Mouse (Mus musculus) heart, embryonic 12.5 days (tissue): ENCODE data around the gene Rita1. TPM values are rescaled to one million over a fixed set of nuclear protein-coding genes. Genes with fewer than 3 reads are reported as not detected.

ENCODE experiments used
- ATAC-seq: fragments of 200-750 bp; cut with Nextera tagmentation; 2 replicates; pipeline ENCODE4 v1.8.0; 2017; ENCODE audit warnings: moderate TSS enrichment, moderate library complexity; ENCODE audit not compliant: insufficient number of reproducible peaks, low FRiP score
- H3K27ac ChIP-seq: fragments of 300-500 bp; sonication (generic); 2 replicates; pipeline ENCODE4 v1.5.1; 2016; ENCODE audit warnings: mild to moderate bottlenecking, moderate library complexity; ENCODE audit not compliant: poor library complexity, severe bottlenecking
- H3K27me3 ChIP-seq: fragments of 300-500 bp; sonication (generic); replicated peaks from 2 replicates; pipeline ENCODE4 v1.6.1; 2016; ENCODE audit warnings: mild to moderate bottlenecking, moderate library complexity
- H3K36me3 ChIP-seq: fragments of 300-500 bp; sonication (generic); 2 replicates; pipeline ENCODE4 v1.6.1; 2016; ENCODE audit warnings: mild to moderate bottlenecking, moderate library complexity
- H3K4me1 ChIP-seq: fragments of 300-500 bp; sonication (generic); replicated peaks from 2 replicates; pipeline ENCODE4 v1.6.1; 2016; ENCODE audit warnings: mild to moderate bottlenecking
- H3K4me2 ChIP-seq: fragments of 300-500 bp; sonication (generic); 2 replicates; pipeline ENCODE4 v1.6.1; 2016; ENCODE audit warnings: mild to moderate bottlenecking, moderate library complexity
- H3K4me3 ChIP-seq: fragments of 300-500 bp; sonication (generic); 2 replicates; pipeline ENCODE4 v1.5.1; 2016; ENCODE audit warnings: mild to moderate bottlenecking
- H3K9ac ChIP-seq: fragments of 300-500 bp; sonication (generic); 2 replicates; pipeline ENCODE4 v1.6.1; 2016; ENCODE audit warnings: mild to moderate bottlenecking, moderate library complexity
- H3K9me3 ChIP-seq: fragments of 300-500 bp; sonication (generic); replicated peaks from 2 replicates; pipeline ENCODE4 v1.6.1; 2016; ENCODE audit warnings: mild to moderate bottlenecking, moderate library complexity
- WGBS: fragments of 180-500 bp; shearing (Covaris S2); methylation state at CpG from one replicate; pipeline ENCODE4 v1.1.7; 2016; 5-methylcytosine and 5-hydroxymethylcytosine counted together
- polyA plus RNA-seq: library from polyadenylated mRNA; unstranded; fragments of >200 nt; fragmentation: Nextera tagmentation; extraction: Ambion mirVana; gene quantifications from 2 replicates; pipeline ENCODE4 v1.2.1, GENCODE M21; 2016

The Rita1 gene
- polyA plus RNA-seq, 1 experiment from 2014 or later: 9.1 TPM

DNA sequence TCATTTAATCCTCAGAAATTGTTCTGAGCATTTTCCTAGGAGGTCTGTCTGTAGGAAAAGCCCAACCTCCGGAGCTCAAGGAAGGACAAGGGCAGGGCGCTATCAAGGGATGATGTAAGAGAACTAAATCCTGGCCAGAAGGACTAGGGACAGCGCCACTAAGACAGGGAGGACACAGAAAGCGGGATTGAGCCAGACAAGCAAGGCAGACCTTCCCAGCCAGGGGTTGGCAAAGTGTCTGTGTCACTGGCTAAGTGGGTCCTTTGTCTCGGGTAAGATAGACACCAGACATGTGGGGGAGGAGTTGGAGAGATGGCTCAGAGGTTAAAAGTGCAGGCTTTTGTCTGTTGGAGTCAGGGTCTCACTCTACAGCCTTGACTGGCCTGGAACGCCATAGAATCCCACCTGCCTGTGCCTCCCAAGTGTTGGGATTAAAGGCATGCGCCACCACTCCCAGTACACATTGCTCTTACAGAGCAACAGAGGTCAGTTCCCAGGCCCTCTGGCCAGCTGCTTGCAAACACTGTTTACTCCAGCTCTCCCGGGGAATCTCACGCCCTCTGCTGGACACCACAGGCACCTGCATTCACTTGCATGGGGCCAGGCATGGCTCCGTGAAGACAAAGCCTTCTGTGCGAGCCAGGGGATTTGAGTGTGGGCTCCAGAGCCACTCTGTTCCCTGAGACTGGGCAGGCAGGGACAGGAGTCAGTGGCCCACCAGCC lies 11.3 kb downstream of the Rita1 start:
- no peak overlapping the region; the same call in 1 of the 2 replicates for H3K27ac ChIP-seq
- H3K9ac ChIP-seq: no peak overlapping the region
- no peaks in the 10 kb centered on the region for H3K36me3 ChIP-seq
- H3K4me1 ChIP-seq: peaks cover 30% of the 10 kb centered on the region
- ATAC-seq: no peak
- H3K27me3 ChIP-seq: peaks cover 44% of the 10 kb centered on the region
- H3K9me3 ChIP-seq: no peaks in the 10 kb centered on the region
- no peak overlapping the region for H3K4me2 ChIP-seq
- WGBS: 37% methylated on average over 11 of the region's 11 CpGs
- no peak overlapping the region for H3K4me3 ChIP-seq

DNA sequence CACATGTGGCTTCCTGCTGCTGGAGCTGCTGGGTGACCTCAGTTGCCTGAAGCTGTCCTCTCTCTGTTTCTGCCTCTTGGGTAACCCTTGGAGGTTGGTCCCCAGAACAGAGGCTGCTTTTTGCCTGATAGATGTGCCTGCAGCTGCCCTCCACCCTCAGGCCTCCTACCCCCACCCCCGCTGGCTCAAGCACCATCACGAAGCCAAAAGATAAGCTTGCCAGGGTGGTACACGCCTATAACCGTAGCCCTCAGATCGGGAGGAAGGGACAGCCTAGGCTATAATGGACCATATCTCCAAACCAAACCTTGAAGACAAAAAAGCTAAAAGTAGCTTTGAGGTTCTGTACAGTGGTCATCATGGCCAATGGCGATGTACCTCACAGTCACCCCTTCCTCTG lies 12.8 kb downstream of the Rita1 start:
- Histone ChIP-seq H3K4me2 (no peak overlapping the region), H3K9ac (no peak overlapping the region), H3K27me3 (peaks cover 53% of the 10 kb centered on the region), H3K4me1 (peaks cover 24% of the 10 kb centered on the region), H3K27ac (no peak overlapping the region), H3K36me3 (no peaks in the 10 kb centered on the region), H3K9me3 (no peaks in the 10 kb centered on the region), H3K4me3 (no peak overlapping the region)
- ATAC-seq: peak; percentile 56; the same call in 1 of the 2 replicates
- 54% methylated on average over 6 of the region's 6 CpGs for WGBS

DNA sequence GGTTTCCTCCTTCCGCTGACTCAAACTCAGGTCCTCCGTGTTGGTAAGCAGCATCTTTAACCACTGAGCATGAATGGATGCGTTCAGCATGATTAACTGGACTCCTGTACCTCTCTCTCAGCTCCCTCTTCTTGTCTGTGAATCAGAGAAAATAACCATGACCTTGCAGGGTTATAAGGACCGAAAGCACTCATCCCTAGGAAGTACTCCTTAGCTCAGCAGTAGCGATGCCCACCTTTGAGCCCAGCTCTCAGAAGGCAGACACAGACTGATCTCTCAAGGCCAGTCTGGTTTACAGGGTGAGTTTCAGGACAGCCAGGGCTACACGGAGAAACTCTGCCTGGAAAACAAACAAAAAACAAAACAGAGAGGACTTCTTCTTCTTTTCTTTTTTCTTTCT lies 17.9 kb downstream of the Rita1 start:
- Histone ChIP-seq H3K36me3 (no peaks in the 10 kb centered on the region), H3K4me1 (0 out of 2 replicates have a peak, but pooled peaks cover 2% of the 10 kb centered on the region), H3K9me3 (no peaks in the 10 kb centered on the region), H3K27me3 (peaks cover 44% of the 10 kb centered on the region), H3K4me3 (no peak overlapping the region), H3K9ac (no peak overlapping the region), H3K4me2 (no peak overlapping the region), H3K27ac (no peak overlapping the region)
- 82% methylated on average over 6 of the region's 6 CpGs for WGBS
- no peak for ATAC-seq

DNA sequence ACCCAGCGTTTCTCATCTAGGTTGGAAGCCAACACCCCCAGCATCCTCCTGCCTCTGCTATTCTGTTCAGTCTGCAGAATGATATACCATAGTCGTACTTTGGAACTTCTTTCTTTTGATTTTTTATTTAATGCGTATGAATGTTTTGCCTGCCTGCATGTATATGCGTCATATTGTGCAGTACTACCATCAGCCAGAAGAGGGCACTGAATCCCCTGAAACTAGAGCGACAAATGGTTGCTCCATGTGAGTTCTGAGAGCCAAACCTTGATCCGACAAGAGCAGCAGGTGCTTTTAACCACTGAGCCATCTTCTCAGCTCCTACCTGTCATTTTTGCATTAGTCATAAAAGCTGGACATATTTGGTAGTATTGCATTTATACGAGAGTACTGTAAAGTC lies 20.2 kb downstream of the Rita1 start:
- Histone ChIP-seq H3K4me1 (peaks cover 14% of the 10 kb centered on the region), H3K4me3 (no peak overlapping the region), H3K9me3 (no peaks in the 10 kb centered on the region), H3K9ac (no peak overlapping the region), H3K4me2 (no peak overlapping the region), H3K36me3 (no peaks in the 10 kb centered on the region), H3K27me3 (peaks cover 21% of the 10 kb centered on the region), H3K27ac (no peak overlapping the region)
- no peak for ATAC-seq
- 62% methylated on average over 7 of the region's 7 CpGs for WGBS

DNA sequence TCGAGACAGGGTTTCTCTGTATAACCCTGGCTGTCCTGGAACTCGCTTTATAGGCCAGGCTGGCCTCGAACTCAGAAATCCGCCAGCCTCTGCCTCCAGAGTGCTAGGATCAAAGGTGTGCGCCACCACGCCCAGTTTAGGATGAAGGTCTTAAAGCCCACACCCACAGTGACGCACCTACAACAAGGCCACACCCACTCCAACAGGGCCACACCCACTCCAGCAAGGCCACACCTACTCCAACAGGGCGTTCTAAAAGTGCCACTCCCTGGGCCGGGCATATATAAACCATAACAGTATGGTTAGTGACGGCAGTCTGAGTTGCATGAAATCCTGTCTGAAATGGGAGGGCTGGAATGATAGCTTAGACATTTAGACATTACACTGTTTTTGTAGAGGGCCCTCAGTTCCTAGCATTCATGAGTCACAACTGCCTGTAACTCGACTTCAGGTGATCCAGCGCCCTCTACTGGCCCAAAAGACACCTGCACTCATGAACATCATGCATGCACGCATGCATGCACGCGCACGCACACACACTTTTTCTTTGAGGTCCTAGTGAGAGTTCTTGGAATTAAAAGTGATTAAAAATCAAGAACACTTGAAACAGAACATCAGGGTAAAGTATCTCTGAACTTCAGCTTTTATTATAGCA lies 21.9 kb downstream of the Rita1 start:
- no peak for ATAC-seq
- H3K36me3 ChIP-seq: no peaks in the 10 kb centered on the region
- H3K4me3 ChIP-seq: no peak overlapping the region
- no peak overlapping the region for H3K4me2 ChIP-seq
- H3K27me3 ChIP-seq: 0 out of 2 replicates have a peak, but pooled peaks cover 6% of the 10 kb centered on the region
- no peak overlapping the region for H3K27ac ChIP-seq
- peaks cover 27% of the 10 kb centered on the region for H3K4me1 ChIP-seq
- no peaks in the 10 kb centered on the region for H3K9me3 ChIP-seq
- 67% methylated on average over 16 of the region's 16 CpGs for WGBS
- no peak overlapping the region for H3K9ac ChIP-seq

DNA sequence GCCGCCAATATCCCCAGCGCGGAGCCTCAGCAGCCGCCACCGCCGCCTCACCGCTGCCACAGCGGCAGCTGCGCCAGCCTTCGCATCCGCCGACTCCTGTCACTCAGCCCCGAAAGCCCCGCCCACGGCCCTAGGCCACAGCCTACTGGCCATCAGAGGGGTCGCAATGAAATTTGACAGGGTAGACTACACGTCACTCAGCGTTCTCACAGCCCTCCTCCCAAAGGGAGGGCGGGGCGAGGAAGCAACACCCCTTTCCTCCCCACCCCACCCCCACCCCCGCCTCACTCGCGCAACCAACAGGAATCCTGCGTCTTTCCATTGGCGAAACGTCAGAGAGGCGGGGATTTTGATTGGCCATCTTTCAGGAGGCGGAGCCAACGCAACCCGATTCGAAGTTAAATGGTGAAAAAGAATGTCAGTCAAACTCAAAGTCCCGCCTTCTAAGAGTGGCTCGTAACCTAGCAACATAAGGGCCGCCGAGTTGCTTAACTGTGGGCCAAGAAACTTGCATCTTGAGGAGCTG lies 23.8 kb downstream of the Rita1 start, which contains the start of the genes Tpcn1 and Iqcd:
Gene Tpcn1 (minus strand): TSS at position 105 of the 526 bp plus-strand sequence.
Gene Iqcd (plus strand): TSS at position 448 of the 526 bp plus-strand sequence.
- Histone ChIP-seq H3K9ac (peak within 1 kb of the TSS; percentile 93), H3K4me3 (peak within 1 kb of the TSS; percentile 93), H3K36me3 (peaks cover 14% of the 10 kb centered on the region), H3K27me3 (no peaks in the 10 kb centered on the region), H3K9me3 (no peaks in the 10 kb centered on the region), H3K27ac (peak within 1 kb of the TSS; percentile 82), H3K4me2 (peak within 1 kb of the TSS; percentile 92), H3K4me1 (peaks cover 27% of the 10 kb centered on the region)
- under 1% methylated on average over 35 of the region's 35 CpGs for WGBS
- peak; percentile 98 for ATAC-seq

DNA sequence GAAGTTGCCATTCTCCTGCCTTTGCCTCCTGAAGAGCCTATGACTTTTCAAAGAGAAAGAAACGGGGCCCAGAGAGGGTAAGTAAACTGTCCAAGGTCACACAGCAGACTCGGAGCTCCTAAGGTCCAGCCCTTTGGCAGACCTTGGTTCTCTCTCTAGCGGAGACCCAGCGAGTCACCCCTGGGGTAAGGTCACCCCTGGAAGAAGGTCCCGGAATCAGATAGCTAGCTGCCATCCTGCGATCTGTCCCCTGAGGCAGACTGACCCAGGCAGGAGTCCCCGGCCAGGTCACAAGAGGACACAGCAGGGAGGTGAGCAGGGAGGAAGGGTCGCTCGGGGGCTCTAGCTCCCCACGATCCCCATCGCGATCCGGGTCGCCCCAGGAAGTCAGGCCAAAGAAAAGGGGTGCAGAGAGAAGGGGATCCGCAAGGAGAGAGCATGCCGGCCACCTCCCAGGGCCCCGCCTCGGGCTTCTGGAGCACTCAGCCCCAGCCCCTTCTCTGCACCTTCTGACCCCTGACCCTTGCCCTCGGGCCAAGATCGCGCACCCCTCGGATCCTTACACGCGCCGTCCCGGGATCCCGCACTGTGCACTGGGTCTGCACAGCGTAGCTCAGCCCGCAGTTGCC lies 24.3 kb downstream of the Rita1 start:
- 2% methylated on average over 28 of the region's 29 CpGs for WGBS
- peak; percentile 3; the same call in 1 of the 2 replicates for ATAC-seq
- H3K27ac ChIP-seq: peak overlapping the region; percentile 82

DNA sequence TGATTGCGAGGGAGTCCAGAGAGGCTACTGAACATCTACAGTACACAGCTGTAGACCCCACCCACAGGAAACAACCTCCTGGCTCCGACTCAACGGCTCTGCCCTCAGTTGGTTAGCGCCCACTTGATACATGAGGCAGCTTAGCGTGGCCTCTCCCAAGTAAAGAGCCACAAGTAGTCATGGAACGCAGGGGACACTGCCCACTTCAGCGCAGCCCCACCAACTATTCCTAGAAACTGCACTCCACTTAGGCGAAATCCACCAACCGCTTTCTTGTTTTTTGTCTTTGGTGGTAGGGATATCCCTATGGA lies 24.8 kb downstream of the Rita1 start:
- Histone ChIP-seq H3K4me1 (peaks cover 27% of the 10 kb centered on the region), H3K9ac (peak overlapping the region; percentile 93), H3K36me3 (peaks cover 22% of the 10 kb centered on the region), H3K4me2 (peak overlapping the region; percentile 92), H3K9me3 (no peaks in the 10 kb centered on the region), H3K4me3 (peak overlapping the region; percentile 93), H3K27me3 (no peaks in the 10 kb centered on the region), H3K27ac (peak overlapping the region; percentile 82)
- 0 out of 2 replicates have a peak, but pooled peaks have one; percentile 12 for ATAC-seq
- WGBS: 17% methylated on average over 9 of the region's 9 CpGs

More for the DNA sequence above, 24.3 kb downstream of the Rita1 start:
- H3K4me2 ChIP-seq: peak overlapping the region; percentile 92
- peaks cover 27% of the 10 kb centered on the region for H3K4me1 ChIP-seq
- no peaks in the 10 kb centered on the region for H3K9me3 ChIP-seq
- H3K9ac ChIP-seq: peak overlapping the region; percentile 93
- peaks cover 19% of the 10 kb centered on the region for H3K36me3 ChIP-seq
- H3K27me3 ChIP-seq: no peaks in the 10 kb centered on the region
- peak overlapping the region; percentile 93 for H3K4me3 ChIP-seq

DNA sequence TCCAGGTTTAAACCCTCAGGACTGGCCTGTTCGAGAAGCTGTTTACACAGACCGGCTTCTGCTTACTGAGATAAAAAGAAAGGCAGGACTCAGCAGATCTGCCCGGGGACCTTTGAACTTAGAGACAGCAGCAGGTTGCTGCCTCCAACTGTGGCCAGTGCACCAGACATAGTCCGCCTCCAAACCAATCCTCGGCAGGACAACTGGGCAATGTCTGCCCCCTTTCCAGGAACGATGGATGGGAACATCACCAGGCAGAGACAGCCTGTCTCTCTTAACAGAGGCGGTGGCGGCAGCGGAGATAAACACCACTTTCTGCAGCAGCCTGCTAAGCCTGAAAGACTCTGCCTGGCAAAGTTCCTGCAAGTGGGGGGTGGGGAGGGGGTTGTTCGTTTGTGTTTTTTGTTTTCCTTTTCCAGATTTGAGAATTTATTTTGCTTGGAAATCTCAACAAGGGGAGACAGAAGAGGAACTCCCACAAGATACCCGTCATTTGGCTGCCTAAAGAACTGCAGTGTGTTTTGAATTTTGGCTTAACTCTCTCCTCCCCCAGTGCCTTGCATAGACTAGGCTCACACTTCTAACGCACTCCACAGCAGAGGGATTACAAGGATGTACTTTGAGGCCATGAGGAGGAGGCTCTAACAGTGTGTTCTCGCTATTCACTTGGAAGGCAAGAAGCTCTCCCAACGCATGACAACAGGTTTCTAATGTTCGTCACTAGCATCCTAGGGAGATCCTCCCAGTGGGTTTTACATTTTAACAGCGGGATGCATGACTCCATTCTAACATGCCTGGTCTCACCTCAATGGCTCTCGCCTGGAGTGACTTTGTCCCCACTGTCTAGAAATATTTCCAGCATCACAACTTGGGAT lies 25.4 kb downstream of the Rita1 start:
- Histone ChIP-seq H3K9ac (peak overlapping the region; percentile 44), H3K27me3 (no peaks in the 10 kb centered on the region), H3K4me2 (peak overlapping the region; percentile 92), H3K4me3 (peak overlapping the region; percentile 93), H3K27ac (peak overlapping the region; percentile 82), H3K36me3 (peaks cover 25% of the 10 kb centered on the region), H3K9me3 (no peaks in the 10 kb centered on the region), H3K4me1 (peaks cover 33% of the 10 kb centered on the region)
- WGBS: 6% methylated on average over 17 of the region's 17 CpGs
- ATAC-seq: peak; percentile 33

DNA sequence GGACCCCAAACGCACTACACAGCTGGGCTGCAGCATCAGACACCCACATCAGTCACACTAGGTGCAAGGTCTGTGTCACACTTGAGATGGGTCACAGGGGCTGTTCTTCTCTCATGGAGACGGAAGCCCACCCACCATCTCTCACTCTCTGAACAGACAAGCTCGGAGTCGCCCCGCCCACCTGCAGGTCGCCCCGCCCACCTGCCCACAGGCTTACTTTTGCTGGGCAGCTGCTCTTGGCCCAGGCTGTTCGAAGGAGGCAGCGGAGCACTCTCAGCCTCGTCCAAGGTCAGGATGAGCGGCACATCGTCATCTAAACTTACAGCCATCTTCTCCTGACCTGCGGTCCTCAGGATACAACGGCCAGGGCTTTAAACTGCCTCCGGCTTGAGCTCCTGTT lies 27.4 kb downstream of the Rita1 start:
- Histone ChIP-seq H3K4me3 (no peak overlapping the region), H3K36me3 (peaks cover 43% of the 10 kb centered on the region), H3K4me1 (peaks cover 37% of the 10 kb centered on the region), H3K4me2 (no peak overlapping the region), H3K27me3 (no peaks in the 10 kb centered on the region), H3K9me3 (no peaks in the 10 kb centered on the region), H3K9ac (no peak overlapping the region), H3K27ac (no peak overlapping the region)
- ATAC-seq: no peak
- WGBS: 53% methylated on average over 15 of the region's 15 CpGs
